Mouse (Mus musculus) urinary bladder, postnatal 10 days (tissue): ENCODE measurements around the gene Lpp.

Experiments used
- DNase-seq: peaks from one replicate; pipeline ENCODE4 v3.0.0; 2022; ENCODE audit warnings: low spot score

The Lpp gene

GRCm38 (mm10) chr16:24932816-24933215 is 539.5 kb downstream of the Lpp start:
- no peak for DNase-seq

DNA sequence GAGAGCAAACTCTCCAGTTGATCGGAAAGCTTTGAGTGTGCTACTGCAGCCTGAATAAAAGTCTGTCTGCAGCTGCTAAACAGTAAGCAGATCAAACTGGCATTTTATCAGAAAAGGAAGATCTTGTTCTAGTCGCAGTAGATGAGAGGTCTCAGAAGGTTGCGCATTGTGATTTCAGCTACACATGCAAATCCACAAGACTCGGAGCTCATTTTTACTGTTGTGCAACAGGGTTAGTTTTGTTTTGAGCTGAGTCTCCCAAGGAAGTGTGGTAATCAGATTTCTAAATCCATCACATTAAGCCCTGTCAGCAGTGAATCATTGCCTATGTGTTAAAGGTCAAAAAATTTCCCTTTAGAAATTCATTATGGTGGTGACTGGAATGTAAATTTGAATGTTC is 540.4 kb downstream of the Lpp start:
- DNase-seq = no peak

DNA sequence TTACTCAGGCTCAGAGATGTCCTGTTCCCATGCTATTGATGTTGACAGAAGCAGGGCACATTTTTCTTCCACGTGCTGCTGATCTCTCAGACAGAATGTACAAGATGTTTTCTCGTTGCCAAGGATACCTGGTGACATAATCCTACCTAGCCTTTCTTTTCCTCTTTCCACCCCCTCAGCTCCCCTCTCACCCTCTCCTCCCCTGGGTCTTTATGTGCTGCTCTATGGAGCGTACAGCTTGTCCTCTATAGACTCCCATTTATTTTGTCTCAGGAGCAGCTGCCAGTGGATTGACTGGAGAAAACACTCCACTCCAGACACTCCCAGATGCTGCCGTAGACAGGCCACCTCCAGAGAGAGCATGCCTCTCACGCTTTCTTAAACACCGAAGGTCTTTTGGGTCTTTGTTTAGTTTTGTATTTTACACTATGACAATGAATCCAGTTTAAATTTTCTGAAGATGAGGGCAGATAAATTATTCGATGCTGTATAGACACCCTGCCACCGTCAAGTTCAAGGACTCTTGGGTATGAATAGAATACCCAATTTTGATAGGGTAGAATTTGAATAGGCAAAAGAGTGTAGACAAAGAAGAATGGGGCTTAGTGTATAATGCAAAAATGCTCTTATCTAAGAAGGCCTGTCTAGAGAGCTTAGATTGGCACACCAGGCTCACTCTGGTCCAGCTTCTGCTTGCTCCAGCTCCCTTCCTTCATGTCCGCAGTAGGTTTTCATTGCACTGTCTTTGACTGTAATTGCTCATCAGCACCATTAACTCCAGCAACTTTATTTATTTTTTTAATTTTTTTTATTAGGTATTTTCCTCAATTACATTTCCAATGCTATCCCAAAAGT is 548.2 kb downstream of the Lpp start:
- no peak for DNase-seq

DNA sequence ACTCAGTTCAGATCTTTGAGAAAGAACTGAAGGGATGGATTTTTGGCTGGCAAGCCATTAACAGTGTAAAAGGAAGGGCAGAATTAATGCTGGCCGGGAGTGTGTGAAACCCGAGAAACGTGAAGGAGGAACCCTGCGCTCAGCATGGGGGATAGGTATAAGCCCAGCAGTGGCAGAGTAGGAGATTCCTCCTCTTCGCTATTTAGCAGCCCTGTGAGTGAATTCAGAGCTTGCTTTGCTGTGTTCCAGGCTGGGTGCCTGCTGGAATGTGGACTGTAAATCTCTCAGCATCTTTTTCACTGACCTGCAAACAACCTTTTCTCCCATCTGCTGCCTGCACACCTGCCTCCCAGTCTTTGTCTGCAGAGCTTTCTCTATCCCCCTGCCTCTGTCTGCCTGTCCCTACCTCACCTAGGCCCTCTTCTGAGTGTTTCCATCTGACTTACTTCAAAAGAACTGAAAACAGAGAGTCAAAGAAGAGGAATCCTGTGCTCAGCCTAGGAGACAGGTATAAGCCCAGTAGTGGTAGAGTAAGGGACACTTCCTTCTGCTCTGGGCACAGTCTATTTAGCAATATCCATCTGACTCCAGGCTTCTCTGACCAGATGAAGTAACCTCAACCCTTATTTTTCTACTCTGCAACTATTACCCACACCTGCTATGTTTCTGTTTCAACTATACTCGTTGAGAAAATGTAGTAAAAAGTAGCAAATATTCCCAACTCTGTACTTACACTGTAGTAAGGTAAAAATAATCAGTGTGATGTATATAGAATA is 550.4 kb downstream of the Lpp start:
- no peak for DNase-seq

DNA sequence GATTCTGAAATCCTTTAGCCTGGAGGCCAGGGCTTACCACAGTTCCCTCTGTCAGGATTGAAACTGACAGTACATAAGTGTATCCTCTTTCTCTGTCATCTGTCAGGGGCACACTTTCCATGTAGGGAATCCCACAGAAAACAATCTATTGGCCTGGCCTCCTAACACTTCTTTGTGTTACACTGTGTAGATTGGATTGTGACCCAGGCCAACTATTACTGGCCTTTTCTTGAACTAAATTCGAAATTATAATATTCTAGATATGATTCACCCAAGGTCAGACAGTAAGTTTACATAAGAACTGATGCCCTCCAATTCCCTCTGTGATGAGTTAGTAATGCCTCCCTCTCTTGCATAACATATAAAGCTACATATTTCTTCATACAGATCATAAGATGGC is 553.0 kb downstream of the Lpp start:
- DNase-seq = no peak

DNA sequence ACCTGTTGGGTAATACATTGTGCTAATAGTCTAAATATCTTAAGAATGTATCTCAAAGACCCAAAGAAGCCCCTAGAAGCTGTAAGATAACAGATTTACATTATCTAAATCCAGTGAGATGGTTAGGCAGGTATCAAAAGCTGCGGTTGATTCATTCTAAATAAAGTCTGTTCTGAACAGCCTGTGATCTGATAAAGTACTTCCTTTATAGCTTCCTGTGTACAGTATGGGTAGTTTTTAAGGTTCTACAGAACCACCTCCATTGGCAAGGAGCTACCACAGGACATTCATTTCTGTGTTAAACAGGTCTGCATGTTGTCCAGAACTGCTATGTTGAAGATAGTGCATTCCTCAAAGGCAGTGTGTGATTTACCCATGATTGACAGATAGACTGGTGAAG is 554.2 kb downstream of the Lpp start:
- no peak for DNase-seq

DNA sequence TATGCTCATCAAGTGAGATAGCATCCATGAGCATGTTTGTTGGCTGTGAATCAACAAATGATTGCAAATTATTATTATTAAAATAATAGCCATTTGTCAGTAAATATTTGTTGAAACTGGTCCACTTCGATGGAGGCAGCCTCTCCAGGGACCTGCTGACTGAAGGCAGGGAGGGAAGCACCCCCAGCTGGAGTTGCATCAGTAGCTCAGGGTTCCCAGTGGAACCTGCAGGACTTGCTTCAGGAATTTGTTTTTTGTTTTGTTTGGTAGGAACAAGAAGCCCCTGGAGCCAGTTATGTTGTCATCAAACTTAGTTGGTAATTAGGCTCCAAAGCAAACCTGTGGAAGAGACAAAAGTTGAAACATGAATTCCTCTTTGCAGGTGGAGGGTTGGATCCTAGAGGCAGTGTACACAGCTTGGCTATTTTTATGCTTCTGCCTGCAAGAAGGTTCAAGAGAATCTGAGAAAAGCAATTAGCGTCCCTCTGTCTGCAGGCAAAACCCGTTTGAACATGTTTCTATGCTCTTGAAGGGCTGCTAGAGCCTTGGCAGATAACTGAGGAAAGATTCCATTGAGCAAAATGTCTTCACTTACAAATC is 554.9 kb downstream of the Lpp start:
- no peak for DNase-seq

GRCm38 (mm10) chr16:24949265-24949664 is 556.0 kb downstream of the Lpp start:
- DNase-seq = no peak

DNA sequence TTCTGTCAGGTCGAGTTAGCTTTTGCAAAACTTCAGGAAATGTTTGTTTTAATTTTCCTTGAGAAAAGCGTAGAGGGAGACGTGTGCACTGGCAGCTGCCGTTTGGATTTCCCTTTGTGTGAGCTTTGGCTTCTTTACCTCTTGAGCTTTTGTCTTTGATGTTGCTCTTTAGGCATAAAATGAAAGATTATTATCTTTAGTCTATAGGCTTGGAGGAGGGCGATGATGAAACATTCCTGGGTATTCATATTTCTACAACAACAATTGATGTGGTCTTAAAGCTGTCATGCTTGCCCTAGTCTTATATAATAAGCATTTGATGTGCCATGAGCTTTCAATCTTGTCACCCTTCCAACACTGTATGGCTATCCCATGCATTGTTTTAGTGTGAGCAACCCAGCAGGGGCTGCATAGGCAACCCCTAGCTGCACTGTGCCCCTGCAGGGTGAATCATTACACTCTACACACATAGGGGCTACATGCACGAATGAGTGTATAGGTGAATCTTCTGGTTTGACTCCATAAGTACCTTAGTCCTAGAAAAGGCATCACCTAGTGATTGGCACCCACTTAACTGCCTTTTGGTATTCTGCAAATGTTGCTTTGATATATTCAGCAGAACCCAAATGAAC is 556.9 kb downstream of the Lpp start:
- no peak for DNase-seq

DNA sequence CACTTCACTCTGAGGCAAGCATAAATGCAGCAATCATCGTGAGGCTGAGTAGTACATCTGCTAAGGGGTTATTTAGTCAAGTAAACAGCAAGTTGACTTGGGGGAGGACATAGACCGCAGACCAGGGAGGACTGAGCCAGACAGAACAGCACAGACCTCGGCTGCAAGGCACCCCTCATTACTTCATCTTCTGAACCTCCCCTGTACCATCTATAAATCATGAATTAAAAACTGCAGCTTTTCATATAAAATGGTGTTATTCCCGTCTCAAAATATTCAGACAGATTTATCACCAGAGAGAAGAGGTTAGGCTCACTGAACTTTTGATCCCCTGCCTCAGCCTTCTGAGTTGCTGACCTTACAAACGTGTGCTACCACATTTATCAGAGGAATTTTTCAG is 558.6 kb downstream of the Lpp start:
- DNase-seq = no peak

GRCm38 (mm10) chr16:24955054-24955453 is 561.7 kb downstream of the Lpp start:
- DNase-seq = no peak

GRCm38 (mm10) chr16:24958661-24959060 is 565.4 kb downstream of the Lpp start:
- no peak for DNase-seq

- no peak for DNase-seq
These were observed 567.8 kb downstream of the Lpp start for GRCm38 (mm10) chr16:24960901-24961806.

DNA sequence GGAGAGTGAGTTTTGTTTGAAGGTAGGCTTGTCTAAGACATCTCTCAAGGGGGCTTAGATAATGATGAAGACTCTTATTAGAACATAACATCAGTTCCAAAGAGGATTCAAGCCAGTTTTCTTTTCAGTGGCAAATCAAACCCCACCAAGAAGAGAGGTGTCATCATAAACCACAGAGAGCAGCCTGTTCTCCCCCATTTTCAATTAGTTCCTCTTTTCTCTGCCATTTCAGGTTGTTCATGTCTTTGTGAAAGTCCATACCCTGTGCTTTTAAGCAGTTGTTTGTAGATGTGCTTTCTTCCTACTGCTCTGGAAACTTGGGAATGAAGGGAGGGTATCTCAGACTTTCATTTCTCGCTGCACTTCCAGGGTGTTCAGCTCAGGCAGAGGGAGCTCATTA is 571.0 kb downstream of the Lpp start:
- no peak for DNase-seq

DNA sequence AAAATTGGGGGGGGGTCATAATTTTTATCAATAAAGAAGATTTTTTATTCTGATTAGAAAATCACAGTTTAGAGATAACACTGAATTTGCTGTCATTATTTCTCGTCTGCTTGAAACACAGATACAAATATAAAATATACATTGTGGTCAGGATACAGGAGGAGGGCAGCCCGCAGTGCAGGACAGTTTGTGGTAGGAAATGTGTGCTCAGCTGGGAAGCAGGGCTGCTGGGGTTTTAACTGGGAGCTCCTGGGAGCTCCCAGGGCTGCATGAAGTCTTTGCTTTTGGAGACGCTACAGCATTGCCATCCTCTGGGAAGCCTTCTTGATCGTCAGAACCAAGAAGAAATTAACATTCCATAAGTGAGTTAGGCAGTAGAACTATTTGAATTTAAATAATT is 571.8 kb downstream of the Lpp start:
- DNase-seq = no peak

DNA sequence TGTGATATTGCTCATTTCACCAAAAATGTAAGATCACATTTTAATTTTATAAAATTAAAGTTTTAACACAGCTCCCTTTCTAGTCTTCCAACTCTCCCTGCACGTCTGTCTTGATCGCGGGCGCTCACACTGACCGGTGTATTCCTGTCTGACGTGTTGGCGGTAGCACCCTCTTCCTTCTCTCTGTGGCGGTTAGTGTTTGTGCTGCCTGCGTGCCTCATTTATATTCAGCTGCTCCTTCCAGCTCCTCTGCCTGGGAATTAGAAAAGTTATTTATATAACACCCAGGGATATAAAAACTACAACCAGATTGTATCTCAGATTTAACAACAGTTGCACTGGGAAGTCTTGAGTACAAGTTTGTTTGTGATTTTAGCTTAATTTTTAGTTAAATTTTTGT is 573.2 kb downstream of the Lpp start:
- no peak for DNase-seq

DNA sequence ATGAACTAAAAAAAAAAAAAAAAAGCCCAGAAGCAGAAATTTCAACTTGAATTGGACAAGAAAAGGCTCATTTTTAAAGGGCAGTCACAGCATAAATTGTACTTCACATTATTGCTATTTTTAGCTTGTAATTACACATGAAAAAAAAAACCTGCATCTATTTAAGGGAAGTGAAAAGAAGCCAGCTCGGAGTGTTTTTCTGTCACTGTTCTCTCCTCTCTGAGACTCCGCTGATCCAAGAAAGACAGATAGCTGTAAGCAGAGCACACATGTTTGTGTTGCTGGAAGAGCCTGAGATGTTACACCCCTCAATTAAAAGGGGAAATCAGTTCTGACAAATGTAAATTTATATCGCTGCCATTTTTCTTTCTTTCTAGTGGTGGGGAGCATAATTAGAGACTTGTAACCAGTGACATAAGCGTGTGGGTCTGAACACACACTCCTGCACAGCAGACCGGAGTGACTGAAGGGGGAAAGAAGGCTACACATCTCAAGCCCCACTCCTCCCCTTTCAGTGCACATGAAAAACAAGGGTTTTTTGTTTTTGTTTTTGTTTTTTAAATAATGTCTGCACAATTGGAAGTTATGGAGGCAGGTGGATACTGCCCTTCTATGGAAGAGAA is 579.8 kb downstream of the Lpp start:
- DNase-seq = no peak

- no peak for DNase-seq
These were observed 584.5 kb downstream of the Lpp start for GRCm38 (mm10) chr16:24977771-24978170.

GRCm38 (mm10) chr16:24978226-24978625 is 584.9 kb downstream of the Lpp start:
- DNase-seq = no peak

DNA sequence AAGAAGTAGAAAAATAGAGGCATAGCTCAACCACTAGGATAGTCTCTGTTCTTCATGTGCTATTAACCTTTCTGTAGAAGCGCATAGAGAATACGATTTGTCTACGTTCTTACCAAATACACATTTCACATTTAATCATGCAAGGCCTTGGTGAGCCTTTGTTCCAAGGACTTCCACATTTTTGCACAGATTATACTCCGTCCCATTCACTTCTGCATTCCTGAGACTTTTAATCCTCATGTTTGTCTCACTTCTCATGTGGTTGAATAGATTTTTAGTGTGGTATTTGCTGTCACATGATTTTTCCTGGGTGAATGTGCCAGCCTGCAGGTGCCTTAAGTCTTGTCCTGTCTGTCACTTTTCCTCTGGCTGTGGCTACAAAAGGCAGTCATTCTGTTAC is 586.1 kb downstream of the Lpp start:
- no peak for DNase-seq

DNA sequence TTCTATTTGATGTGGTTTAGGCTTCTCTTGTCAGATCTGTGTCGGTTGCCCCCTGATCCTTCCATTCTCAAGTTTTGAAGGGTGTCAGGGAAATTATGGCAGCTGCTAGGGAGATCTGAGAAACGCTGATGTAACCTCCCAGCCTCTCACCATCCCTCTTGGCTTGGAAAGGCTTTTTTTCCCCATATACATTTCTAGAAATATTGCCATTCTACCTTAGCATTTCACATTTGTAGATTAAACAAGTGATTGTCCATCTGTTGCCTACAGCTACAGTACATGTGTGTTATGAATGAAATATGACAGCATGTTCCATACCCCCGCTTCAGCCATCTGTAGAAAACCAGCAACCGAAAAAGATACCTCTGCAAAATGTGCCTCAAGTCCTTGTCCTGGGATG is 589.5 kb downstream of the Lpp start:
- DNase-seq = no peak
